Mouse (Mus musculus) embryonic facial prominence, embryonic 10.5 days (tissue): ENCODE data around the gene Helz. TPM values are rescaled to one million over a fixed set of nuclear protein-coding genes. Genes with fewer than 3 reads are reported as not detected.
"Not testable (repeated sequence)": the region's sequence is repeated elsewhere in the genome, so short reads cannot be mapped to it uniquely, and the experiment has no call there.

ENCODE experiments used
- DNase-seq: peaks from one replicate; pipeline ENCODE4 v3.0.0-alpha.2; 2017; ENCODE audit warnings: low spot score
- H3K27ac ChIP-seq: fragments of 300-500 bp; sonication (generic); replicated peaks from 2 replicates; pipeline ENCODE4 v1.5.1; 2016; ENCODE audit warnings: mild to moderate bottlenecking
- H3K27me3 ChIP-seq: fragments of 300-500 bp; sonication (generic); replicated peaks from 2 replicates; pipeline ENCODE4 v1.6.1; 2016; ENCODE audit warnings: low read depth, mild to moderate bottlenecking; ENCODE audit not compliant: poor library complexity, severe bottlenecking
- H3K36me3 ChIP-seq: fragments of 300-500 bp; sonication (generic); replicated peaks from 2 replicates; pipeline ENCODE4 v1.6.1; 2016; ENCODE audit warnings: mild to moderate bottlenecking, moderate library complexity
- H3K4me1 ChIP-seq: fragments of 300-500 bp; sonication (generic); 2 replicates; pipeline ENCODE4 v1.6.1; 2016
- H3K4me3 ChIP-seq: fragments of 300-500 bp; sonication (generic); 2 replicates; pipeline ENCODE4 v1.5.1; 2016; ENCODE audit warnings: mild to moderate bottlenecking, moderate library complexity
- H3K9me3 ChIP-seq: fragments of 300-500 bp; sonication (generic); 2 replicates; pipeline ENCODE4 v1.6.1; 2016; ENCODE audit warnings: mild to moderate bottlenecking
- WGBS: fragments of 180-500 bp; shearing (Covaris S2); methylation state at CpG from one replicate; pipeline ENCODE4 v1.1.7; 2016; 5-methylcytosine and 5-hydroxymethylcytosine counted together
- polyA plus RNA-seq: library from polyadenylated mRNA; unstranded; fragments of >200 nt; fragmentation: Nextera tagmentation; extraction: Ambion mirVana; gene quantifications from 2 replicates; pipeline ENCODE4 v1.2.1, GENCODE M21; 2016

Gene Helz
- 24.1 and 26.6 TPM in 2 replicates for polyA plus RNA-seq

DNA sequence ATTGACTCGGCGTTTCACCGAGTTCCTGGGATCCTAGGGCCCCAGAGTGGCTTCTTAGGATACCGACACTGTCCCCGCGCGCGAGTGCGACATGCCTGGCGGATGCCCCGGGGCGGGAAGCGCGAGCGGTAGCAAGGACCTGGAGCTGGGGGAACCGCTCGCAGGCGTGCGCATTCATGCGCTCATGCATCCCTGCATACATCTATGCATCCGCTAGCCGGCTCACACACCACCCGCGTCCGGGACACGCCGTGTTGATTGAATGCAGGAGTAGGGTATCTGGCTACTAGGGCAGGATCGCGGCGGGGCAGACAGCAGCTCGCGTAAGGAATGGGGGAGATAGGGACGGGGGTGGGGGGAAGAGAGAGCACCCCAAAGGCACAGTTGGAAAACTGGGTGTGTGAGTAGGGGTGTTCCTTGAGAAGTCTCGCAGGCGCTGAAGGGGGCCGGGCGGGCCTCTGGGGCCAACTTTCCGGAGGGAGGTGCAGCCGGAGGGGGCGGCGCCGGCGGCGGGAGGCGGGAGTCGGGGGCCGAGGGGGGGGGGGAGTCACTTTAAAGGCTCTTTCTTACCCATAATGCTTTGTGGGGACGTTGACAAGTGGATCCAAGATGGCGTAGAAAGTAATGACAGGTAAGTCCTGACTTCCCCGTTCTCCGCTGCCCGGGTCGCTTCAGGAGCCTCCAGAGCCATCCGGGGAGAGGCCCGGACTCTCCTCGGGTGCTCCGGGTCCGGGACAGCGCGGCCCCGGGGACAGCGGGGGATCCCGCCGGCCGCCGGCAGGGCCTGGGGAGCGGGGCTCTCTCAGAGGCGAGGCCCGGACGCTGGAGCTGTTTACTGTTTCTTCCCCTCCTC lies at the start of gene Helz:
Helz (plus strand) TSS at position 580 of the 853 bp plus-strand sequence.
- DNase-seq = peak; percentile 90
- H3K9me3 ChIP-seq = no peaks in the 10 kb centered on the region
- WGBS = under 1% methylated on average over 70 of the region's 70 CpGs
- no peaks in the 10 kb centered on the region for H3K27me3 ChIP-seq
- peaks cover 29% of the 10 kb centered on the region for H3K36me3 ChIP-seq
- peak within 1 kb of the TSS; percentile 98 for H3K4me3 ChIP-seq
- H3K4me1 ChIP-seq = peaks cover 20% of the 10 kb centered on the region
- peak within 1 kb of the TSS; percentile 90 for H3K27ac ChIP-seq

DNA sequence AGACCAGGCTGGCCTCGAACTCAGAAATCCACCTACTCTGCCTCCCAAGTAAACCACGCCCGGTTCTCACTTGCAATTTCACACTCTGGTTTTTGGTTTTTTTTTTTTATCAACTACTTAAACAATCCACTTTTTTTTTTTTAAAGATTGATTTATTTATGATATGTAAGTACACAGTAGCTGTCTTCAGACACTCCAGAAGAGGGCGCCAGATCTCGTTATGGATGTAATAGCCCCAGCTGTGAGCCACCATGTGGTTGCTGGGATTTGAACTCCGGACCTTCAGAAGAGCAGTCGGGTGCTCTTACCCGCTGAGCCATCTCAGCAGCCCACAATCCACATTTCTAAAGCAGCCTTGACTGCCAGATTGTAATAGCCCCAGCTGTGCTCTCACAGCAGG lies 44.9 kb upstream of the Helz start:
- no peaks in the 10 kb centered on the region for H3K9me3 ChIP-seq
- H3K27me3 ChIP-seq = no peaks in the 10 kb centered on the region
- no peak overlapping the region for H3K27ac ChIP-seq
- 89% methylated on average over 8 of the region's 8 CpGs for WGBS
- no peaks in the 10 kb centered on the region for H3K4me1 ChIP-seq
- H3K36me3 ChIP-seq = peaks cover 56% of the 10 kb centered on the region
- DNase-seq = no peak
- H3K4me3 ChIP-seq = no peak overlapping the region

DNA sequence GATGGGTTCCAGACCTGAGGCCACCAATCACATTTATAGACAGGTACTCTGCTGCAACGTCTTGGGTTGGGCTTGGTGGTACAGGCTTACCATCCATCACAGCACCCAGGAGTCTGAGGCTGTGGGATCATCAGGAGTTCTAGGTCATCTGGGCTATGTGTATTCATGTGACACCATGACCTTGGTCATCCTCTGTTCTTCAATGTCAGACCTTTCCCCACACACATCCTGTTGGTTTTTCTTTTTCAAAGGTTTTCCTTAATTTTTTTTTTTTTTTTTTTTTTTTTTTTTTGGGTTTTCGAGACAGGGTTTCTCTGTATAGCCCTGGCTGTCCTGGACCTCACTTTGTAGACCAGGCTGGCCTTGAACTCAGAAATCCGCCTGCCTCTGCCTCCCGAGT lies 43.4 kb upstream of the Helz start:
- not testable (repeated sequence) for H3K27me3 ChIP-seq, H3K4me3 ChIP-seq, H3K9me3 ChIP-seq, H3K27ac ChIP-seq, DNase-seq, H3K4me1 ChIP-seq
- peaks cover 41% of the 10 kb centered on the region for H3K36me3 ChIP-seq
- WGBS = 96% methylated on average over 3 of the region's 4 CpGs

DNA sequence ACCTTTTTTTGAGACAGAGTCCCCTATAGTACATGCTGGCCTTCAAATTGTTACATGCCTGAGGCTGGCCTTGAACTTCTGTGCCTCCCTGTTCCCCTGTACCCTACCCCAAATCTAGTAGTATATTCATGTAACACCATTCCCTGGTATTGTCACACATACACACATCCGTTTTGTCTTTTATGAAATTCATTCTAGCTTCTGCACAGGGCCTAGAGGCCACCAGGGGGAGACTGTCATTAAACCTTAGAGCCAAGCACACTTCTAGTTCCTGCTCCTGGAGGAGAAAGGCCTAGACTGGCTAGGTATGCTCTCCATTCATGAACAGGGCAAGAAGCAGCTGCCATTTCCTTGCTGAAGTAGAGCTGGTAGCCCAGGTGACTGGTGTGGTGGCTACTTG lies 41.5 kb upstream of the Helz start:
- Histone ChIP-seq H3K27ac (no peak overlapping the region), H3K9me3 (no peaks in the 10 kb centered on the region), H3K4me3 (no peak overlapping the region), H3K36me3 (peaks cover 26% of the 10 kb centered on the region), H3K4me1 (peaks cover 19% of the 10 kb centered on the region), H3K27me3 (peaks cover 13% of the 10 kb centered on the region)
- no peak for DNase-seq
- 82% methylated on average over 1 of the region's 1 CpGs for WGBS

DNA sequence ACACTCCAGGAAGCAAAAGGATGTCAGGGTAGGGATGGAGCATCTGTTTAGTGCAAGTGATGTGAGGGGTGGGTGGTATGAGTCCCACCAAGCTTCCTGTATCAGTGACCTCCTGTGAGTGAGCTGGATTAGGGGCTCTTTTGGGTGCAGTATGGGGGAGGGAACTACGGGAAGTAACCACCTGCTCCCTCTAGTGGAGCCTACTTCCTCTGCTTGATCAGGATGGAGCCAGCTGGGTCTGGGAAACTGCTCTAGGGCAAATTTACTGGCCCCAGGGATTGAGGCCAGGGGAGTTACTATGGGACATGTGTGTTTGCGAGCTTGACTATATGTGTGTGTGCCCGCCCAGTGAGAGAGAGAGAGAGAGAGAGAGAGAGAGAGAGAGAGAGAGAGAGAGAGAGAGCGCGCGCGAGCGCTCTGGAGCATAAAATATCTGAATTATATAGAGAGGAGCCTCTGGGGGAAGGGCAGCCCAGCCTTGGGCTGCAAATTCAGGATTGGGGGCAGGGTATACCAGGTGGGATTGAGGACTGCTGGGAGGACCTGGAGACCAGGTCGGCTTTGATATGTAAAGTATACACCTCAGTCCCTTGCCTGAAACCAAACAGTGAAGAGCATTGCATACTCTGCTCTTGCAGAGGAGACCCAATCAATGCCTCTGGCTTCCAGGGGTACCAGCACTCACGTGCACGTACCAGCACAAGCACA lies 37.9 kb upstream of the Helz start:
- Histone ChIP-seq H3K4me3 (peak overlapping the region; percentile 18; the same call in 1 of the 2 replicates), H3K27ac (no peak overlapping the region), H3K36me3 (no peaks in the 10 kb centered on the region; the same call in 1 of the 2 replicates), H3K9me3 (no peaks in the 10 kb centered on the region), H3K27me3 (peaks cover 17% of the 10 kb centered on the region), H3K4me1 (peaks cover 20% of the 10 kb centered on the region)
- peak; percentile 27 for DNase-seq
- WGBS = 20% methylated on average over 11 of the region's 11 CpGs

DNA sequence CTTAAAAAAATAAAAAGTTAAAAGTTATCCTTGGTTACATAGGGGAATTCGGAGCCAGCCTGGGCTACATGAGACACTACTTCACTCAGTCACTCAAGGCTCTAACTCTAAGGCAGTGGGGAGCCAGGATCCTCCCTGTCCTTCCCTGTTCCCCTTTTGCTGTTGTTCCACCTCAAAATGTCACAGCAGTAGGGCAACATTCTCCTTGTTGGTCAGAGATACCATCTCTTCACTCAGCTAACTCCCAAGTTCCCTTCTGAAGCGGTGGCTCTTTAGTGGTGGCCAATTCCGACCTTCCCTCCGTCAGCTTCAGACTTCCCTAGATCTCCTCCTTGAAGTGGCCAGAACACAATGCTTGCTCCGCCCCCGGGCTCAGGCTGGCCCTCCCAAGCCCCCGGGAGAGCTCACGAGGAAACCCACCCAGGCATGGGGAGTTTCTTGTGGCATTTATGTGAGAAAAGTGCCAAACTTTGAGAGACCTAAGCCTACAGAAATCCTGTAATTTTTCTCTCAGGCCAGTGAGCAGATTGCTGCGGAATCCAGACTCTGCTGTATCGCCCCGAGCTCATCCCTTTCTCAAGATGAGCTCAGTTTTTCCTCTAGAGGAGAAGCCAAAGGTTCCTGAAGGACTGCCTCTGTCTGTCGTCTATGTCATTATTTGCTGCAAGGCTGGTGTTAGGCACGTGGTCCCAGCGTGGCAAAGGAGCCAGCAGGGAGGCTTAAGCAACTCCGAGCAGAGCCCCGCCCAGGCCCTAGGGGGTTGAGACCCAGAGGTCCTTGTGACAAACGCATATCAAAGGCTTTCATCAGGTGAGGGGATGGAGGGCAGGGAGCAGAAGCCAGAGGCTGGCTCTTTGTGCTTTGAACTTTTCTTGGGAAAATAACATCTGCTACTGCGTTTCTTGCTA lies 37.1 kb upstream of the Helz start:
- WGBS = 2% methylated on average over 18 of the region's 18 CpGs
- H3K9me3 ChIP-seq = no peaks in the 10 kb centered on the region
- H3K4me1 ChIP-seq = peaks cover 20% of the 10 kb centered on the region
- H3K36me3 ChIP-seq = no peaks in the 10 kb centered on the region
- peaks cover 17% of the 10 kb centered on the region for H3K27me3 ChIP-seq
- peak overlapping the region; percentile 42 for H3K4me3 ChIP-seq
- DNase-seq = peak; percentile 67
- no peak overlapping the region; the same call in 1 of the 2 replicates for H3K27ac ChIP-seq

DNA sequence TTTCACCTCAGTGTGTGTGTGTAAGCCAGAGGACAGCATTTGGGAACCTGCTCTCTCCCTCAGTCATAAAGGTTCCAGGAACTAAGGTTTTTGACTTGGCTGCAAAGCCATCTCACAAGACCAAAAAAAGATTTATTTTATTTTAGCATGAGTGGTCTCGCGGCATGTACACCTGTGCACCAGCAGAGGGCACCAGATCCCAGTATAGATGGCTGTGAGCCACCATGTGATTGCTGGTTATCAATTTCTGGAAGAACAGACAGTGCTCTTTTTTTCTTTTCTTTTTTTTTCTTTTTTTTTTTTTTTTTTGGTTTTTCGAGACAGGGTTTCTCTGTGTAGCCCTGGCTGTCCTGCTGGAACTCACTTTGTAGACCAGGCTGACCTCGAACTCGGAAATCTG lies 35.8 kb upstream of the Helz start:
- WGBS = 43% methylated on average over 5 of the region's 5 CpGs
- H3K27me3 ChIP-seq = peaks cover 17% of the 10 kb centered on the region
- not testable (repeated sequence) for H3K36me3 ChIP-seq, H3K9me3 ChIP-seq, H3K27ac ChIP-seq, H3K4me3 ChIP-seq
- DNase-seq = peak; percentile 75
- H3K4me1 ChIP-seq = peaks cover 20% of the 10 kb centered on the region

DNA sequence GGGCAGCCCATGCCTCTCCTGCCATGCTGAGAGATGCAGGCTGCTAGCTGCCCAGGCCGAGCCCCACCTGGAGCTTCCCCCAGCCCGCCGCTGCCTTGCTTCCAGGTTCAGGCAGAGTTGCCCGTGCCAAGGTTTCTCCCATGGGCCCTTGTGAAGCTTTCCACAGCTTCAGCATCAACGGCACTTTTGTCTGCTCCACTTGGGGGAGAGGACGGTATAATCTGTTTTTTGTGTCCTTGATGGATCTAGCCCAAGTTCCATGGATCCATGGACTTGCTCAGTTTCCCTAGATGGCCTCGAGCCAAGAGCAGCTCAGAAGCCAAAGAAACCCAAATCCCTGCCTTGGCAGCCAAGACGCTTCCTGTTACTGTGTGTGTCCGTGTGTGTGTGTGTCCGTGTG lies 34.7 kb upstream of the Helz start:
- DNase-seq = no peak
- Histone ChIP-seq H3K36me3 (no peaks in the 10 kb centered on the region), H3K27ac (no peak overlapping the region), H3K9me3 (no peaks in the 10 kb centered on the region), H3K4me3 (no peak overlapping the region), H3K4me1 (peaks cover 20% of the 10 kb centered on the region), H3K27me3 (peaks cover 17% of the 10 kb centered on the region)
- 85% methylated on average over 10 of the region's 10 CpGs for WGBS

DNA sequence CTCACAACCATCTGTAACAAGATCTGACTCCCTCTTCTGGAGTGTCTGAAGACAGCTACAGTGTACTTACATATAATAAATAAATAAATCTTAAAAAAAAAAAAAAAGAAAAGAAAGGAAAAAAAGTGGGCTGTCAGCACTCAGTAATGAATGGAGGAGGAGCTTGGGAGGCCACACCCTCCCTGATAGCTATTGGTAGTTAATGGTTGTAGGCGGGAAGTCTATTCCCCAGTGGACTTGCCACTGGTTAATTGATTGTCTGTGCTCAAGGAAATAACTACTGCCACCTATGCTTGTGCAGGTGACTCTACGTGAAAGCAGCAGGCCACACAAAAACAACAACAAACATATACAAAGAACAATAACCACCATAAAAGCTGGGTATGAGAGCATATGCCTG lies 31.3 kb upstream of the Helz start:
- WGBS = 92% methylated on average over 2 of the region's 2 CpGs
- 0 out of 2 replicates have a peak, but pooled peaks cover 2% of the 10 kb centered on the region for H3K27me3 ChIP-seq
- no peak overlapping the region for H3K27ac ChIP-seq
- no peaks in the 10 kb centered on the region for H3K9me3 ChIP-seq
- H3K36me3 ChIP-seq = no peaks in the 10 kb centered on the region
- H3K4me3 ChIP-seq = no peak overlapping the region
- DNase-seq = no peak
- H3K4me1 ChIP-seq = no peaks in the 10 kb centered on the region

DNA sequence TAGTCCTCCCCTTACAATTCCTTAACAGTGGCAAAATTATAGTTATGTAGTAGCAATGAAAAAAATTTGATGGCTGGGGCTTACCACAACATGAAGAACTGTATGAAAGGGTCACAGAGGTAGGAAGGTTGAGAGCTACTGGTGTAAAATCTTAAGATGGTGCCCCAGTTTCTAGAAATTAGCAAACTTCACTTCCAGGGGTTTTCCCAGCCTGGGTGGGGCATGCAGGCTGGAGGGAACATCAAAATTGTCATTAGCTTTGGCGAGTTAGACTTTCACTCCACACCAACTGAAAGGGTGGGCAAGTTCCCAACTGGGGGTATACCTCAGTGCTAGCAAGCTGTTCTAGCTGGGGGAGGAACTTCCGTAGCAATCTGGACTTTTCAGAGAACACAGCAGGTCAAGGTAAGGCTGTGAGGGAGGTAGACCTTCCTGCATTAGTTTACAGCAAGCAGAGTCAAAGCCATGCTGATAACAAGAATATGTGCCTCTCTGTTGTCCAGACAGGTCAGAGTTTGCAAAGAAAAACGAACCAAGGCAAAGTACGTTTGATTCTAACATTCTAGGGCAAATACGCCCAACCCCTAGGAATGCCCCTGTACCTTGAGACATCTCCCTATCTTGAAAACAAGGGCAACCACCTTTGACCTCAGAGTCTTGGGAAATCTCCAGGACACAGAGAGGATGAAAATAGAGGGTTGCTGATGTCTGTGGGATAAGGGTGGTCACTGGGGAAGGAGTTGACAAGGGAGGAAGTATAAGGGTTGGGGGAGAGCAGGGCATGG lies 28.9 kb upstream of the Helz start:
- no peaks in the 10 kb centered on the region for H3K27me3 ChIP-seq
- no peak overlapping the region for H3K4me3 ChIP-seq
- no peaks in the 10 kb centered on the region for H3K36me3 ChIP-seq
- 74% methylated on average over 5 of the region's 5 CpGs for WGBS
- DNase-seq = no peak
- no peak overlapping the region for H3K27ac ChIP-seq
- no peaks in the 10 kb centered on the region for H3K9me3 ChIP-seq
- H3K4me1 ChIP-seq = no peaks in the 10 kb centered on the region

DNA sequence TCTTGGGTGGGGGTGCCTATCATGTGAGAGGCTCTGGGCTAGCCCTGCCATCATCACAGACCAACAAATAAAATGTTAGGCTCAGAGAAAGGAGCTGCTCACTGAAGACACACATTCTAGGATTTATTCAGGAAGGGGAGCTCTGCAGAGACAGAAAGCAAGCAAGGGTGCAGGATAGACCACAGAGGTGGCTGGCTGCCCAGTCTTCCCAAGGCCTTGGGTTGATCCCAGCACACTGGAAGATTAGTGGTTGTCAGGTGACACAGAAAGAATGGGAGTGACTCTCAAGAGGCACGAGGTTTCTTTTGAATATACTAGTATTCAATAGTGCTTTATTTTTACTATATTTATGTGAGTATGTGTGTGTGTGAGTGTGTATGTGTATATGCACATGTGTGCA lies 26.6 kb upstream of the Helz start:
- WGBS = 65% methylated on average over 1 of the region's 1 CpGs
- Histone ChIP-seq H3K36me3 (no peaks in the 10 kb centered on the region), H3K27me3 (no peaks in the 10 kb centered on the region), H3K9me3 (no peaks in the 10 kb centered on the region), H3K4me1 (no peaks in the 10 kb centered on the region), H3K27ac (no peak overlapping the region), H3K4me3 (no peak overlapping the region)
- DNase-seq = no peak
